Mouse (Mus musculus) spleen, postnatal 14 days (tissue): ENCODE data around the gene Rbl1.
"Not testable (repeated sequence)": the region's sequence is repeated elsewhere in the genome, so short reads cannot be mapped to it uniquely, and the experiment has no call there.

Source experiments
- DNase-seq, 2 experiments: peaks; one replicate each; pipeline ENCODE4 v3.0.0; 2021 to 2022; ENCODE audit warnings: low spot score in 2 of 2

Gene Rbl1

GRCm38 (mm10) chr2:157204366-157205218, at the start of gene Rbl1:
TSS of gene Rbl1 (minus strand) at chr2:157204534.
- DNase-seq: peak; percentile 79 to 86

- no peak for DNase-seq
Measured at GRCm38 (mm10) chr2:157248111-157248510, 43.8 kb upstream of the Rbl1 start.

GRCm38 (mm10) chr2:157245603-157246002, 41.3 kb upstream of the Rbl1 start:
- DNase-seq: no peak

- DNase-seq: no peak
Measured at GRCm38 (mm10) chr2:157245001-157245400, 40.7 kb upstream of the Rbl1 start.

- no peak for DNase-seq
Measured at GRCm38 (mm10) chr2:157235946-157236345, 31.6 kb upstream of the Rbl1 start.

GRCm38 (mm10) chr2:157221916-157222315, 17.6 kb upstream of the Rbl1 start:
- not testable (repeated sequence) for DNase-seq

GRCm38 (mm10) chr2:157220108-157220507, 15.8 kb upstream of the Rbl1 start:
- DNase-seq: no peak

GRCm38 (mm10) chr2:157211731-157212130, 7.4 kb upstream of the Rbl1 start:
- no peak for DNase-seq

- peak; percentile 23 to 43 for DNase-seq
Measured at GRCm38 (mm10) chr2:157203459-157204365, 622 bp downstream of the Rbl1 start.

- DNase-seq: no peak
Measured at GRCm38 (mm10) chr2:157203026-157203425, 1.3 kb downstream of the Rbl1 start.

- no peak for DNase-seq
Measured at GRCm38 (mm10) chr2:157202361-157202760, 2.0 kb downstream of the Rbl1 start.

GRCm38 (mm10) chr2:157201081-157201830, 3.1 kb downstream of the Rbl1 start:
- no peak for DNase-seq

GRCm38 (mm10) chr2:157198405-157198804, 5.9 kb downstream of the Rbl1 start:
- DNase-seq: not testable (repeated sequence)

- no peak for DNase-seq
Measured at GRCm38 (mm10) chr2:157190651-157191050, 13.7 kb downstream of the Rbl1 start.

GRCm38 (mm10) chr2:157187223-157187622, 17.1 kb downstream of the Rbl1 start:
- no peak for DNase-seq

GRCm38 (mm10) chr2:157186504-157186903, 17.8 kb downstream of the Rbl1 start:
- no peak for DNase-seq

GRCm38 (mm10) chr2:157185022-157185660, 19.2 kb downstream of the Rbl1 start:
- no peak for DNase-seq

GRCm38 (mm10) chr2:157178167-157178566, 26.2 kb downstream of the Rbl1 start:
- no peak for DNase-seq

GRCm38 (mm10) chr2:157176248-157176647, 28.1 kb downstream of the Rbl1 start:
- no peak for DNase-seq

- DNase-seq: no peak
Measured at GRCm38 (mm10) chr2:157174416-157174815, 29.9 kb downstream of the Rbl1 start.

GRCm38 (mm10) chr2:157173555-157173954, 30.8 kb downstream of the Rbl1 start:
- DNase-seq: no peak
